Mouse (Mus musculus) heart, embryonic 16.5 days (tissue): ENCODE data around the gene Jhy. TPM values are rescaled to one million over a fixed set of nuclear protein-coding genes. Genes with fewer than 3 reads are reported as not detected.
A peak's percentile ranks its signal among the peaks of the same experiment; 100 is the strongest.

ENCODE experiments used
- ATAC-seq: fragments of 200-750 bp; cut with Nextera tagmentation; replicated peaks from 2 replicates; pipeline ENCODE4 v1.8.0; 2017; ENCODE audit warnings: moderate number of reproducible peaks; ENCODE audit not compliant: insufficient read depth, low FRiP score; ENCODE audit errors: extremely low read depth
- H3K27ac ChIP-seq: fragments of 300-500 bp; sonication (generic); 2 replicates; pipeline ENCODE4 v1.5.1; 2014; ENCODE audit warnings: mild to moderate bottlenecking, low read length, control low read depth, moderate library complexity
- H3K27me3 ChIP-seq: fragments of 300-500 bp; sonication (generic); 2 replicates; pipeline ENCODE4 v1.6.1; 2014; ENCODE audit warnings: low read length, mixed read lengths; ENCODE audit not compliant: control insufficient read depth, insufficient read depth
- H3K36me3 ChIP-seq: fragments of 300-500 bp; sonication (generic); 2 replicates; pipeline ENCODE4 v1.6.1; 2014; ENCODE audit not compliant: control insufficient read depth, insufficient read depth
- H3K4me1 ChIP-seq: fragments of 300-500 bp; sonication (generic); 2 replicates; pipeline ENCODE4 v1.6.1; 2014; ENCODE audit warnings: low read length, mixed read lengths; ENCODE audit not compliant: control insufficient read depth, insufficient read depth
- H3K4me2 ChIP-seq: fragments of 300-500 bp; sonication (generic); 2 replicates; pipeline ENCODE4 v1.6.1; 2014; ENCODE audit warnings: low read depth, mild to moderate bottlenecking, control low read depth, low read length
- H3K4me3 ChIP-seq: fragments of 300-500 bp; sonication (generic); 2 replicates; pipeline ENCODE4 v1.5.1; 2014; ENCODE audit warnings: mild to moderate bottlenecking, control low read depth, low read length
- H3K9ac ChIP-seq: fragments of 300-500 bp; sonication (generic); 2 replicates; pipeline ENCODE4 v1.6.1; 2014; ENCODE audit warnings: low read length, control low read depth
- H3K9me3 ChIP-seq: fragments of 300-500 bp; sonication (generic); replicated peaks from 2 replicates; pipeline ENCODE4 v1.6.1; 2016; ENCODE audit warnings: low read length; ENCODE audit not compliant: control insufficient read depth
- WGBS: fragments of 180-500 bp; shearing (Covaris S2); extraction: QIAGEN DNeasy Blood & Tissue Kit; methylation state at CpG from one replicate; pipeline ENCODE4 v1.1.7; 2014; 5-methylcytosine and 5-hydroxymethylcytosine counted together
- polyA plus RNA-seq: library from polyadenylated mRNA; unstranded; fragments of >200 nt; fragmentation: Nextera tagmentation; extraction: Ambion mirVana; gene quantifications from 2 replicates; pipeline ENCODE4 v1.2.1, GENCODE M21; 2015

Gene Jhy
- polyA plus RNA-seq, result 0.09 TPM in 1 of 2 replicates, not detected in the other

DNA sequence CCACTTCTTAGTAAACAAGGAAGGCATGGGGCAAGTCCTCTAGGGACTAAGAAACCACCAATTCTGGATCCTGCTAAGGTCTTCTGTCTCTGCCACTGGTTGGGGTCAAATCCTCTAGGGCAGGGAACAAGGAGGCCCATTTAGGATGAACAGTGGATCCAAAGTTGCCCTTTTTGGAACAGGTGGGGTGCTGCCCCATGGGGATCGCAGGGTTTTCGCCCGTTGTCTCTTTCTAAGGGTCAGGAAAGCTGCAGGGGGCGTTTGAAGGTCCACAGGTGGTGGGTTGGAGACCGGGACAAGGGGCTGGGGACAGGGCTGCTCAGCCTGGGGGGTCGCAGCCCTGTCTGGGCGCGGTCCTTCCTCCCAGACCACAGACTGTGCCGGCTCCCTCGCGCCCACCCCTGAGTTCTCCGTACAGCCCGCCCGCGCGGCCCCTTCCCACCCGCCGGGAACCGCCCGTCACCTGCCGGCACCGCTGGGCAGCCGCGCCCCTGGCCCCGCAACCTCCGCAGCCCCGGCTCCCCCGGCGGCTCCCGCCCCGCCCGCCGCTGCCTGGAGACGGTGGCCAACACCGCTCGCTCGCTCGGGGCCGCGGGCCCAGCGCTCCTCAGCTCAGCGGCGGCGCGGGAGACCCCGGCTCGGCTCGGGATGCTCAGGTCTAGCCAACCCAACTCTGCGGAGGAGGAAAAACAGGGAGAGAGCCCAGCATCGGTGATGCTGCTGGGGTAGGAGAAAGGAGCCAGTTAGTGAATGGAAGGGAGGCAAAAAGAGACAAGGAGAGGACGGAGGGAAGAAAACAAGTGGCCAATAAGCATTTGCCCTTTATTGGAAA is at the start of gene Jhy:
Gene Jhy, minus strand, starts transcription at position 533 of the 832 bp plus-strand sequence.
- Histone ChIP-seq H3K27me3 (peaks cover 37% of the 10 kb centered on the region), H3K4me1 (peaks cover 8% of the 10 kb centered on the region; the same call in 1 of the 2 replicates), H3K4me3 (peak within 1 kb of the TSS; percentile 51), H3K36me3 (no peaks in the 10 kb centered on the region), H3K27ac (no peak within 1 kb of the TSS), H3K9me3 (no peaks in the 10 kb centered on the region), H3K9ac (peak within 1 kb of the TSS; percentile 54), H3K4me2 (peak within 1 kb of the TSS; percentile 76)
- no peak for ATAC-seq
- WGBS, result 1% methylated on average over 51 of the region's 51 CpGs

DNA sequence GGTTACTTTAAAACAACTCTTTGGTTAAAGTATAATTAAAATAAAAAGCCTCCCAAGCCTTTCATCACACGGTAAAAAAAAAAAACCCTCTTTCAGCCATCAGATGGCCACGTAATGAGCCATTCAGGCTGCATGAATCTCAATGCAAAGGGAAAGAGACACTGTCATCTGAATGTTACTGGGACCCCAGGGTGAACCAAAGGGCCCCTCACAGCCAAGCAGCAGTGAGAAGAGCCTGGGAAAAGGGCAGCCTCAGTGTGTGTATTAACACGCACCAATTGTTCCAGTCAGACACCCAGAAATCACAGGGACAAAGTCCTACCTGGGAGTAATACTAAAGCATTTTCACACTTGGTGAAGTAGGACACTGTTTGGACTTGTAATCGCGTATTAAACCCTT is 48.5 kb upstream of the Jhy start:
- Histone ChIP-seq H3K27me3 (no peaks in the 10 kb centered on the region), H3K27ac (no peak overlapping the region), H3K4me1 (no peaks in the 10 kb centered on the region), H3K36me3 (no peaks in the 10 kb centered on the region), H3K4me2 (no peak overlapping the region), H3K4me3 (no peak overlapping the region), H3K9me3 (no peaks in the 10 kb centered on the region), H3K9ac (no peak overlapping the region)
- WGBS, result 91% methylated on average over 5 of the region's 5 CpGs
- no peak for ATAC-seq

DNA sequence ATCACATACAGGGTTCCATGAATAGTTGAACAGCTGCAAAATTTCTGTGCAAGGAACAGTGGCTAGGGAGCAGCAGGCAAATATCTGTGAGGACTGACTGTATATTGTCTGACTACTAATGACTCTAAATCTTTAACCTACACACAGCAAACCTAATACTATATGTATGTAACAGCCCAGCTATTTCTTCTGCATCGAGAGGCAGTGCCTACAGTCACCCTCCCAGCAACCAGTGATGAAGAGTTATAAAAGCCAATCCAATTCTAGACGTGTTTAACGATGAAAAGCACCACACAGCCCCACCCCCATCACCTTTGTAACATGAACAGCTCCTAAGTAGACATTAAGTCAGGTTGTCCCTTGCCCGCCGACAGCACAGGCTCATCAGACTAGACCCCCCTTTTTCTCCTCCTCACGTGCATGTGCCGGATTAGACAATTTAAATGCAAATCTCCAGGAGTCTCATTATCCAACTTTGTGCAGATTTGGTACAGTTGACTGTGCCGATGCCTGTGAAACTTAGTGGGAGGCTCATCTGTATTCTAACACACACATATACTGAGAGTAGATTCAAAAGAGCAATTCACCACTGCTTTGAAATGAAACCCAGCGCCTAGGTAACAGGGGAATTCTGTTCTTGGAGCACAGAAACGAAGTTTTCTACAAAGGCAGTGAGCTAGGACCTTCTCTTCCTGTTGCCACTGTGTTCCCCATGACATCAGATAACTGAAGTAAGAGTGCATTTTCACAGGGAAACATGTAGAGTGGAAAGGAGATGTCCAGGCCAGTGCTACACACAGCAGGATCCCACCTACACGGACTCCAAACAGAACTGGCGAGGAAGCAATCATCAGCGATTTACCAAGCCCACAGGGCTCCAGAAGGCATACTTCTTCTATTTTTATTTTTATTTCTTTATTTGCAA is 47.9 kb upstream of the Jhy start:
- Histone ChIP-seq H3K4me2 (no peak overlapping the region), H3K9ac (no peak overlapping the region), H3K9me3 (no peaks in the 10 kb centered on the region), H3K36me3 (no peaks in the 10 kb centered on the region), H3K27ac (no peak overlapping the region), H3K4me3 (no peak overlapping the region), H3K4me1 (no peaks in the 10 kb centered on the region), H3K27me3 (no peaks in the 10 kb centered on the region)
- ATAC-seq, result no peak
- 85% methylated on average over 13 of the region's 13 CpGs for WGBS

GRCm38 (mm10) chr9:41007785-41008184 is 43.9 kb upstream of the Jhy start:
- Histone ChIP-seq H3K4me3 (no peak overlapping the region), H3K4me1 (no peaks in the 10 kb centered on the region; the same call in 1 of the 2 replicates), H3K9me3 (no peaks in the 10 kb centered on the region), H3K4me2 (no peak overlapping the region), H3K27me3 (no peaks in the 10 kb centered on the region), H3K27ac (no peak overlapping the region), H3K36me3 (no peaks in the 10 kb centered on the region), H3K9ac (no peak overlapping the region)
- 41% methylated on average over 1 of the region's 1 CpGs for WGBS
- no peak for ATAC-seq

DNA sequence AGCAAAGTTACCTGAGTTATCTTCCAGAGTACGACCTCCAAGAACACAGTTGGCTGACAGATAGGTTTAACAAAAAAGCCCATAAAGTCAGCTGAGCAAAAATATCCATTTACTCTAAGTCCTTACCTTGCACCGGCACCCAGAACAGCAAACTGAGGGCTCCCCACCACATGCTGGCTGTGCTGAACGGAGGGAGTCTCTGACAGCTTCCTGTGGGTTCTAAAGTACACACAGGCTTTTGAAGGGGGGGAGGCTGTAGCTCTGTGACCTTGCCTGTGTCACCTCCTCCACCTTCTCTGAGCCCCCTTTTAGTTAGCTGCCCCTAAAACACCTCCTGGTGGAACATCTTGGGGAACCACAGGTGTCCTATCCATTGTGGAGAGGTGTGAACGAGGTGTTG is 40.5 kb upstream of the Jhy start, which contains the start of gene Crtam:
Gene Crtam, minus strand, starts transcription at position 214 of the 400 bp plus-strand sequence.
- Histone ChIP-seq H3K27ac (no peak within 1 kb of the TSS), H3K9ac (no peak within 1 kb of the TSS), H3K9me3 (no peaks in the 10 kb centered on the region), H3K27me3 (no peaks in the 10 kb centered on the region), H3K4me2 (no peak within 1 kb of the TSS), H3K4me3 (no peak within 1 kb of the TSS), H3K4me1 (no peaks in the 10 kb centered on the region; the same call in 1 of the 2 replicates), H3K36me3 (no peaks in the 10 kb centered on the region)
- no peak for ATAC-seq
- 21% methylated on average over 4 of the region's 4 CpGs for WGBS

- WGBS, result 76% methylated on average over 7 of the region's 7 CpGs
- H3K4me1 ChIP-seq, result no peaks in the 10 kb centered on the region
- no peak overlapping the region for H3K4me2 ChIP-seq
- H3K4me3 ChIP-seq, result no peak overlapping the region
- H3K36me3 ChIP-seq, result no peaks in the 10 kb centered on the region
- H3K9ac ChIP-seq, result no peak overlapping the region
- H3K27ac ChIP-seq, result no peak overlapping the region
- no peaks in the 10 kb centered on the region for H3K27me3 ChIP-seq
- no peak for ATAC-seq
- H3K9me3 ChIP-seq, result no peaks in the 10 kb centered on the region
These were observed 33.3 kb upstream of the Jhy start for GRCm38 (mm10) chr9:40997116-40997779.

DNA sequence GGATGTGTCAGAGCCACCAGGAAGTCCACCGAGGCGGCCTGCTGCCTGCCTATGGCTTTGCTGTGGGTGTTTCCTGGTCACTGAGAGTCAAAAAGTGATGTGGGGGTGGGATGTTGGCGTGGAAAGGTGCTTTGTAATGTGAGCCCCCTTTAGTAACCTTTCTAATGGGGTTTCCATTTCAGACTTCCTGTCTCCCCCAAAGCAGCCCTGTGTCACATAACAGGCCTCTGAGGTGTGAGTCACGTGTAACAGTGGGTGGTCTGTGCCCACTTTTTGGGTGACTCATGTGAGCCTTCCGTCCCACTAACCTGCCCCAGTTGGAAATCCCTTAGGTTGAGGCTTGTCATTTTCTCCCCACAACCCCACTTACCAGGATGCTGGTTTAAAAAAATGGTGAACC is 30.2 kb upstream of the Jhy start:
- ATAC-seq, result no peak
- Histone ChIP-seq H3K36me3 (no peaks in the 10 kb centered on the region), H3K9ac (no peak overlapping the region), H3K4me3 (no peak overlapping the region), H3K4me2 (no peak overlapping the region), H3K4me1 (no peaks in the 10 kb centered on the region), H3K27me3 (no peaks in the 10 kb centered on the region), H3K9me3 (no peaks in the 10 kb centered on the region), H3K27ac (no peak overlapping the region)
- 67% methylated on average over 5 of the region's 5 CpGs for WGBS

GRCm38 (mm10) chr9:40991511-40991910 is 27.6 kb upstream of the Jhy start:
- 88% methylated on average over 6 of the region's 6 CpGs for WGBS
- no peak for ATAC-seq
- Histone ChIP-seq H3K36me3 (no peaks in the 10 kb centered on the region), H3K4me1 (no peaks in the 10 kb centered on the region), H3K9ac (no peak overlapping the region), H3K4me2 (no peak overlapping the region), H3K27me3 (no peaks in the 10 kb centered on the region), H3K27ac (no peak overlapping the region), H3K4me3 (no peak overlapping the region), H3K9me3 (no peaks in the 10 kb centered on the region)
